ENCODE assay signal across 21 mouse cellular contexts in the genomic region with DNA sequence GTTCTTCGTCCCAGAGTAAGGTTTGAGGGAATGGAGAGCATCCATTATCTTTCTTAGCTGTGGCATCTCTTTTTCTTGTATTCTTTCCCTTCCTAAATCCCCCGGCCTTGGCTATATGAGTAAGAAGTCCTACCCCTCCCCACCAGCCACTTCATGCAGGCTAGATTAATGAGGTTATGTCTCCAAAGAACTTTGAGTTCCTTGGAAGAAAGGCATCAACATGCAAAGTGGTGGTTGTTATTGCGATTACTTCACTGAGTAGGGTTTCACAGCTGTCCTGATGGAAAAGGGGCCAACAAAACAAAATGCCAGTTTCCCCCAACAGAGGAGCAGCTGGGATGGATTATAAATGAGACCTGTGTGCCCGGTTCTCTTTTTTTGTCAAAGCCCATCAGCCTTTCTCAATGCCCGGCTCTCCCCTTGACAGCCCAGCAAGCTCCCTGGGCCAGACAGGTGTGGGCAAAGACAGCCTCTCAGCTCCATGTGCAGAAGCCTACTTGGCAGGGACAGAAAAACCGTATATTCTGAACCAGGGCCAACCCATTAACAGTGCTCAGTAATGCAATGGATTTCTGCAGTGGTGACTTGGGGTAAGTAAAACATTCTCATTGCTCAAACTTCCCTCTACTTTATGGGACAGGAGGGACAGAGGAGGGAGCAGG.
"Had no signal": no experiment of that assay in that cellular context is flagged by ENCODE, and none has a peak within 500 bp of the region (broad histone marks: within the 10 kb centered on the region; RNA-seq: fewer than 3 reads in every experiment).

No protein-coding gene starts in this region.

- H3K4me1 ChIP-seq: kidney, embryonic 15.5 days; limb, embryonic 12.5 days; liver, embryonic 12.5 days; liver, embryonic 15.5 days; lung, embryonic 15.5 days; neural tube, embryonic 12.5 days; stomach, embryonic 15.5 days had no signal

- ATAC-seq: liver, embryonic 12.5 days had no signal

- H3K9ac ChIP-seq: kidney, embryonic 15.5 days; limb, embryonic 12.5 days; liver, embryonic 12.5 days; liver, embryonic 15.5 days; lung, embryonic 15.5 days; neural tube, embryonic 12.5 days; stomach, embryonic 15.5 days had no signal

- H3K4me3 ChIP-seq: kidney, embryonic 15.5 days; left cerebral cortex, adult 2 months; limb, embryonic 12.5 days; liver, embryonic 12.5 days; liver, embryonic 15.5 days; lung, embryonic 15.5 days; neural tube, embryonic 12.5 days; stomach, embryonic 15.5 days had no signal

- H3K36me3 ChIP-seq: kidney, embryonic 15.5 days; limb, embryonic 12.5 days; liver, embryonic 12.5 days; liver, embryonic 15.5 days; lung, embryonic 15.5 days; neural tube, embryonic 12.5 days; stomach, embryonic 15.5 days had no signal

- H3K4me2 ChIP-seq: kidney, embryonic 15.5 days; limb, embryonic 12.5 days; liver, embryonic 12.5 days; liver, embryonic 15.5 days; lung, embryonic 15.5 days; midbrain, embryonic 11.5 days; neural tube, embryonic 12.5 days; stomach, embryonic 15.5 days had no signal

- H3K27me3 ChIP-seq: kidney, embryonic 15.5 days; limb, embryonic 12.5 days; liver, embryonic 12.5 days; liver, embryonic 15.5 days; lung, embryonic 15.5 days; neural tube, embryonic 12.5 days; stomach, embryonic 15.5 days had no signal

- H3K9me3 ChIP-seq: kidney, embryonic 15.5 days; limb, embryonic 12.5 days; liver, embryonic 12.5 days; liver, embryonic 15.5 days; lung, embryonic 15.5 days; neural tube, embryonic 12.5 days; stomach, embryonic 15.5 days had no signal

- DNase-seq: kidney, adult 8-10 months; kidney, postnatal 10 days; kidney, postnatal 36 days; layer of hippocampus, postnatal 36 days; lung, adult 18-20 months; lung, postnatal 14 days; lung, postnatal 4 days; midbrain, embryonic 14.5 days; retina, postnatal 1 day; right cerebral cortex, postnatal 25 days; spleen, adult 18-20 months; thymus, postnatal 25 days had no signal

- H3K27ac ChIP-seq: kidney, embryonic 15.5 days; left cerebral cortex, adult 2 months; limb, embryonic 12.5 days; liver, embryonic 12.5 days; liver, embryonic 15.5 days; lung, embryonic 15.5 days; neural tube, embryonic 12.5 days; stomach, embryonic 15.5 days had no signal
